Mouse (Mus musculus) liver, embryonic 12.5 days (tissue): ENCODE results near the gene Ifna11. TPM values are rescaled to one million over a fixed set of nuclear protein-coding genes. Genes with fewer than 3 reads are reported as not detected.
A peak's percentile ranks its signal among the peaks of the same experiment; 100 is the strongest.
"Not testable (repeated sequence)": the region's sequence is repeated elsewhere in the genome, so short reads cannot be mapped to it uniquely, and the experiment has no call there.

Experiments
- ATAC-seq: fragments of 200-750 bp; cut with Nextera tagmentation; 2 replicates; pipeline ENCODE4 v1.8.0; 2017; ENCODE audit warnings: moderate number of reproducible peaks, mild to moderate bottlenecking, moderate library complexity
- H3K27ac ChIP-seq: fragments of 300-500 bp; sonication (generic); 2 replicates; pipeline ENCODE4 v1.5.1; 2016; ENCODE audit warnings: mild to moderate bottlenecking
- H3K27me3 ChIP-seq: fragments of 300-500 bp; sonication (generic); replicated peaks from 2 replicates; pipeline ENCODE4 v1.6.1; 2016; ENCODE audit warnings: mild to moderate bottlenecking, moderate library complexity
- H3K36me3 ChIP-seq: fragments of 300-500 bp; sonication (generic); 2 replicates; pipeline ENCODE4 v1.6.1; 2016; ENCODE audit warnings: mild to moderate bottlenecking, moderate library complexity
- H3K4me1 ChIP-seq: fragments of 300-500 bp; sonication (generic); 2 replicates; pipeline ENCODE4 v1.6.1; 2016
- H3K4me2 ChIP-seq: fragments of 300-500 bp; sonication (generic); 2 replicates; pipeline ENCODE4 v1.6.1; 2016; ENCODE audit warnings: mild to moderate bottlenecking, moderate library complexity
- H3K4me3 ChIP-seq: fragments of 300-500 bp; sonication (generic); 2 replicates; pipeline ENCODE4 v1.5.1; 2016; ENCODE audit warnings: mild to moderate bottlenecking, moderate library complexity
- H3K9ac ChIP-seq: fragments of 300-500 bp; sonication (generic); 2 replicates; pipeline ENCODE4 v1.6.1; 2016; ENCODE audit warnings: mild to moderate bottlenecking, moderate library complexity
- H3K9me3 ChIP-seq: fragments of 300-500 bp; sonication (generic); replicated peaks from 2 replicates; pipeline ENCODE4 v1.6.1; 2016; ENCODE audit warnings: mild to moderate bottlenecking, moderate library complexity
- whole genome bisulfite sequencing: fragments of 180-500 bp; shearing (Covaris S2); methylation state at CpG from one replicate; pipeline ENCODE4 v1.1.7; 2016; ENCODE audit not compliant: insufficient replicate concordance; 5-methylcytosine and 5-hydroxymethylcytosine counted together
- polyA plus RNA-seq: library from polyadenylated mRNA; unstranded; fragments of >200 nt; fragmentation: Nextera tagmentation; extraction: Ambion mirVana; gene quantifications from 2 replicates; pipeline ENCODE4 v1.2.1, GENCODE M21; 2016

The Ifna11 gene
- polyA plus RNA-seq, result not detected in 2 replicates

GRCm38 (mm10) chr4:88819659-88820058, at the start of gene Ifna11:
Gene Ifna11, plus strand, starts transcription at chr4:88819959.
- H3K36me3 ChIP-seq, result no peaks in the 10 kb centered on the region
- no peaks in the 10 kb centered on the region for H3K4me1 ChIP-seq
- H3K9ac ChIP-seq, result no peak within 1 kb of the TSS
- H3K9me3 ChIP-seq, result no peaks in the 10 kb centered on the region
- no peak within 1 kb of the TSS for H3K4me2 ChIP-seq
- H3K4me3 ChIP-seq, result no peak within 1 kb of the TSS
- ATAC-seq, result no peak
- no peak within 1 kb of the TSS for H3K27ac ChIP-seq
- 45% methylated on average over 1 of the region's 1 CpGs for WGBS
- H3K27me3 ChIP-seq, result peaks cover 4% of the 10 kb centered on the region; the same call in 1 of the 2 replicates

GRCm38 (mm10) chr4:88773534-88773933, 46.2 kb upstream of the Ifna11 start, which contains the start of gene Gm13290:
Gene Gm13290, plus strand, starts transcription at chr4:88773834.
- not testable (repeated sequence) for ATAC-seq, H3K27me3 ChIP-seq, H3K4me3 ChIP-seq, H3K9ac ChIP-seq, H3K9me3 ChIP-seq, H3K36me3 ChIP-seq, H3K4me1 ChIP-seq, H3K27ac ChIP-seq
- no CpG with 5 or more reads among the region's 32 CpGs for WGBS
- 0 out of 2 replicates have a peak within 1 kb of the TSS, but pooled peaks have one; percentile 16 for H3K4me2 ChIP-seq

- ATAC-seq, H3K27ac ChIP-seq, H3K9ac ChIP-seq, H3K4me2 ChIP-seq, H3K4me1 ChIP-seq, H3K9me3 ChIP-seq, H3K27me3 ChIP-seq, H3K4me3 ChIP-seq, H3K36me3 ChIP-seq: not testable (repeated sequence)
- WGBS, result no CpG with 5 or more reads among the region's 29 CpGs
Observed at GRCm38 (mm10) chr4:88776622-88777021, 43.1 kb upstream of the Ifna11 start, which contains the start of gene Gm13289. Gene Gm13289, plus strand, starts transcription at chr4:88776922.

GRCm38 (mm10) chr4:88779550-88779949, 40.2 kb upstream of the Ifna11 start, which contains the start of gene Gm13272:
Gene Gm13272, plus strand, starts transcription at chr4:88779850.
- H3K9me3 ChIP-seq, ATAC-seq, H3K27ac ChIP-seq, H3K27me3 ChIP-seq, H3K4me1 ChIP-seq, H3K4me2 ChIP-seq, H3K4me3 ChIP-seq, H3K9ac ChIP-seq, H3K36me3 ChIP-seq: not testable (repeated sequence)
- no CpG with 5 or more reads among the region's 29 CpGs for WGBS

GRCm38 (mm10) chr4:88780320-88780719, 39.4 kb upstream of the Ifna11 start:
- H3K4me2 ChIP-seq, H3K27ac ChIP-seq, H3K36me3 ChIP-seq, H3K9ac ChIP-seq, ATAC-seq, H3K4me3 ChIP-seq, H3K27me3 ChIP-seq, H3K9me3 ChIP-seq, H3K4me1 ChIP-seq: not testable (repeated sequence)
- WGBS, result 43% methylated on average over 16 of the region's 18 CpGs

GRCm38 (mm10) chr4:88781831-88782230, 37.9 kb upstream of the Ifna11 start, which contains the start of gene Ifnz:
Gene Ifnz, plus strand, starts transcription at chr4:88782131.
- not testable (repeated sequence) for ATAC-seq, H3K27ac ChIP-seq, H3K36me3 ChIP-seq, H3K4me1 ChIP-seq, H3K9me3 ChIP-seq, H3K27me3 ChIP-seq, H3K9ac ChIP-seq
- H3K4me2 ChIP-seq, result peak within 1 kb of the TSS; percentile 54
- H3K4me3 ChIP-seq, result peak within 1 kb of the TSS; percentile 22; the same call in 1 of the 2 replicates
- WGBS, result 8% methylated on average over 5 of the region's 7 CpGs

- not testable (repeated sequence) for H3K27me3 ChIP-seq, ATAC-seq, H3K27ac ChIP-seq, H3K9me3 ChIP-seq, H3K4me1 ChIP-seq, H3K9ac ChIP-seq, H3K36me3 ChIP-seq
- 0% methylated on average over 15 of the region's 31 CpGs for WGBS
- Histone ChIP-seq H3K4me3 (peak overlapping the region; percentile 22; the same call in 1 of the 2 replicates), H3K4me2 (peak overlapping the region; percentile 54)
Observed at GRCm38 (mm10) chr4:88782335-88782734, 37.4 kb upstream of the Ifna11 start.

- H3K4me1 ChIP-seq, H3K4me3 ChIP-seq, H3K4me2 ChIP-seq, H3K9ac ChIP-seq, H3K27me3 ChIP-seq, H3K36me3 ChIP-seq, ATAC-seq, H3K27ac ChIP-seq, H3K9me3 ChIP-seq: not testable (repeated sequence)
- WGBS, result no CpG with 5 or more reads among the region's 27 CpGs
Observed at GRCm38 (mm10) chr4:88785409-88785808, 34.4 kb upstream of the Ifna11 start, which contains the start of gene Gm13276. Gene Gm13276, plus strand, starts transcription at chr4:88785709.

GRCm38 (mm10) chr4:88788402-88788801, 31.4 kb upstream of the Ifna11 start, which contains the start of gene Gm13277:
Gene Gm13277, plus strand, starts transcription at chr4:88788632.
- not testable (repeated sequence) for H3K27ac ChIP-seq, ATAC-seq, H3K27me3 ChIP-seq, H3K9me3 ChIP-seq, H3K9ac ChIP-seq, H3K4me3 ChIP-seq, H3K4me1 ChIP-seq, H3K4me2 ChIP-seq, H3K36me3 ChIP-seq
- WGBS, result 0% methylated on average over 4 of the region's 28 CpGs

GRCm38 (mm10) chr4:88791250-88791649, 28.5 kb upstream of the Ifna11 start, which contains the start of gene Gm13278:
Gene Gm13278, plus strand, starts transcription at chr4:88791550.
- not testable (repeated sequence) for ATAC-seq, H3K4me2 ChIP-seq, H3K9ac ChIP-seq, H3K36me3 ChIP-seq, H3K27ac ChIP-seq, H3K4me1 ChIP-seq, H3K27me3 ChIP-seq, H3K4me3 ChIP-seq, H3K9me3 ChIP-seq
- no CpG with 5 or more reads among the region's 28 CpGs for WGBS

- H3K27ac ChIP-seq, H3K36me3 ChIP-seq, H3K27me3 ChIP-seq, H3K4me2 ChIP-seq, ATAC-seq, H3K9me3 ChIP-seq, H3K9ac ChIP-seq, H3K4me1 ChIP-seq, H3K4me3 ChIP-seq: not testable (repeated sequence)
- 0% methylated on average over 21 of the region's 52 CpGs for WGBS
Observed at GRCm38 (mm10) chr4:88793936-88794675, 25.7 kb upstream of the Ifna11 start, which contains the start of gene Gm13275. Gene Gm13275, plus strand, starts transcription at chr4:88794487.

- not testable (repeated sequence) for H3K9ac ChIP-seq, H3K27me3 ChIP-seq, H3K27ac ChIP-seq, H3K9me3 ChIP-seq, ATAC-seq, H3K4me2 ChIP-seq, H3K4me3 ChIP-seq, H3K36me3 ChIP-seq, H3K4me1 ChIP-seq
- WGBS, result no CpG with 5 or more reads among the region's 28 CpGs
Observed at GRCm38 (mm10) chr4:88797097-88797496, 22.7 kb upstream of the Ifna11 start, which contains the start of gene Gm13279. Gene Gm13279, plus strand, starts transcription at chr4:88797397.
